Comparison of ENCODE assay signal across 9 mouse cellular contexts in genomic region chr8:121631645-121632071, GRCm38 (mm10). TPM values are rescaled to one million over a fixed set of nuclear protein-coding genes. Genes with fewer than 3 reads are reported as not detected.
A peak's percentile ranks its signal among the peaks of the same experiment; 100 is the strongest.
DNase-seq lines count a peak whose midpoint lies in the region; ATAC-seq and TF ChIP-seq lines count a peak whose summit lies in the region.
"Had no signal": no experiment of that assay in that cellular context is flagged by ENCODE, and none has a peak within 500 bp of the region (broad histone marks: within the 10 kb centered on the region; RNA-seq: fewer than 3 reads in every experiment).

No protein-coding gene starts in this region.

- no peaks in the 10 kb centered on the region for H3K4me1 ChIP-seq in midbrain, postnatal 0 days (ENCODE audit: insufficient read depth, low read length)
- peaks cover 16% of the 10 kb centered on the region for H3K4me1 ChIP-seq in midbrain, embryonic 16.5 days (ENCODE audit: control insufficient read depth, insufficient read depth, low read length)
- H3K4me1 ChIP-seq in heart, embryonic 12.5 days (replicated peaks) = peaks cover 60% of the 10 kb centered on the region
- H3K4me1 ChIP-seq in stomach, embryonic 15.5 days = peaks cover 24% of the 10 kb centered on the region
- peaks cover 15% of the 10 kb centered on the region for H3K4me1 ChIP-seq in hindbrain, embryonic 10.5 days (replicated peaks)

- H3K4me2 ChIP-seq in midbrain, postnatal 0 days (ENCODE audit: low read depth, low read length, poor library complexity, severe bottlenecking) = no peak overlapping the region
- H3K4me2 ChIP-seq in midbrain, embryonic 16.5 days (ENCODE audit: low read length) = no peak overlapping the region
- no peak overlapping the region for H3K4me2 ChIP-seq in heart, embryonic 12.5 days
- no peak overlapping the region for H3K4me2 ChIP-seq in stomach, embryonic 15.5 days
- H3K4me2 ChIP-seq: neural tube, embryonic 12.5 days had no signal

- DNase-seq in midbrain, postnatal 0 days (ENCODE audit: low spot score) = no peak
- peak; percentile 73 to 85 for DNase-seq in kidney, postnatal 36 days
- DNase-seq in urinary bladder, postnatal 36 days (ENCODE audit: low spot score in 2 of 2) = no peak
- DNase-seq in right cerebral cortex, adult 2 months (ENCODE audit: low spot score in 2 of 2) = no peak
- no peak for DNase-seq in hindbrain, embryonic 10.5 days (ENCODE audit: low spot score)

- H3K27ac ChIP-seq in midbrain, postnatal 0 days (ENCODE audit: low read depth, low read length) = 0 out of 2 replicates have a peak overlapping the region, but pooled peaks have one; percentile 12
- H3K27ac ChIP-seq in midbrain, embryonic 16.5 days (ENCODE audit: low read length) = no peak overlapping the region
- peak overlapping the region; percentile 55 for H3K27ac ChIP-seq in heart, embryonic 12.5 days (ENCODE audit: poor library complexity, severe bottlenecking)
- H3K27ac ChIP-seq in stomach, embryonic 15.5 days = peak overlapping the region; percentile 28; the same call in 1 of the 2 replicates
- H3K27ac ChIP-seq in hindbrain, embryonic 10.5 days = no peak overlapping the region
- H3K27ac ChIP-seq: neural tube, embryonic 12.5 days had no signal

- no peak overlapping the region for H3K4me3 ChIP-seq in midbrain, postnatal 0 days (ENCODE audit: low read depth, low read length)
- H3K4me3 ChIP-seq in midbrain, embryonic 16.5 days (ENCODE audit: low read depth, low read length) = no peak overlapping the region
- no peak overlapping the region for H3K4me3 ChIP-seq in heart, embryonic 12.5 days
- H3K4me3 ChIP-seq in stomach, embryonic 15.5 days (replicated peaks) = no peak overlapping the region
- H3K4me3 ChIP-seq in hindbrain, embryonic 10.5 days = no peak overlapping the region
- H3K4me3 ChIP-seq: neural tube, embryonic 12.5 days had no signal

- H3K27me3 ChIP-seq in midbrain, postnatal 0 days (ENCODE audit: insufficient read depth, low read length) = no peaks in the 10 kb centered on the region
- H3K27me3 ChIP-seq in midbrain, embryonic 16.5 days (ENCODE audit: control insufficient read depth, insufficient read depth, low read depth, low read length) = no peaks in the 10 kb centered on the region
- no peaks in the 10 kb centered on the region for H3K27me3 ChIP-seq in heart, embryonic 12.5 days (replicated peaks)
- H3K27me3 ChIP-seq in stomach, embryonic 15.5 days (replicated peaks) = no peaks in the 10 kb centered on the region
- no peaks in the 10 kb centered on the region for H3K27me3 ChIP-seq in hindbrain, embryonic 10.5 days (ENCODE audit: insufficient read depth, poor library complexity, severe bottlenecking)
- H3K27me3 ChIP-seq: neural tube, embryonic 12.5 days had no signal

- peaks cover 9% of the 10 kb centered on the region for H3K36me3 ChIP-seq in midbrain, postnatal 0 days (ENCODE audit: insufficient read depth, low read length)
- H3K36me3 ChIP-seq in midbrain, embryonic 16.5 days (ENCODE audit: control insufficient read depth, insufficient read depth, low read length) = peaks cover 11% of the 10 kb centered on the region
- H3K36me3 ChIP-seq in heart, embryonic 12.5 days = peaks cover 13% of the 10 kb centered on the region; the same call in 1 of the 2 replicates
- peaks cover 9% of the 10 kb centered on the region; the same call in 1 of the 2 replicates for H3K36me3 ChIP-seq in stomach, embryonic 15.5 days
- H3K36me3 ChIP-seq in hindbrain, embryonic 10.5 days = peaks cover 60% of the 10 kb centered on the region

- TF ChIP-seq CTCF in midbrain, postnatal 0 days (IDR thresholded peaks at IDR 0.05) = 0 out of 2 replicates have a peak, but pooled peaks have one; percentile 4

- H3K9me3 ChIP-seq in midbrain, postnatal 0 days (ENCODE audit: low read length) = no peaks in the 10 kb centered on the region
- H3K9me3 ChIP-seq in midbrain, embryonic 16.5 days (replicated peaks; ENCODE audit: control insufficient read depth, low read length, poor library complexity, severe bottlenecking) = no peaks in the 10 kb centered on the region
- no peaks in the 10 kb centered on the region for H3K9me3 ChIP-seq in heart, embryonic 12.5 days (replicated peaks)
- no peaks in the 10 kb centered on the region for H3K9me3 ChIP-seq in stomach, embryonic 15.5 days
- no peaks in the 10 kb centered on the region for H3K9me3 ChIP-seq in hindbrain, embryonic 10.5 days
- H3K9me3 ChIP-seq: neural tube, embryonic 12.5 days had no signal

- no peak for ATAC-seq in midbrain, postnatal 0 days (ENCODE audit: low FRiP score)
- ATAC-seq in midbrain, embryonic 16.5 days = no peak
- ATAC-seq in heart, embryonic 12.5 days (ENCODE audit: insufficient number of reproducible peaks, low FRiP score) = no peak
- peak; percentile 22; the same call in 1 of the 2 replicates for ATAC-seq in stomach, embryonic 15.5 days (ENCODE audit: insufficient read depth, low FRiP score, low read depth)

- WGBS in midbrain, postnatal 0 days = 72% methylated on average over 7 of the region's 7 CpGs
- 77% methylated on average over 7 of the region's 7 CpGs for WGBS in midbrain, embryonic 16.5 days
- WGBS in heart, embryonic 12.5 days = 34% methylated on average over 7 of the region's 7 CpGs
- WGBS in stomach, embryonic 15.5 days = 39% methylated on average over 7 of the region's 7 CpGs
- WGBS in hindbrain, embryonic 10.5 days = 73% methylated on average over 7 of the region's 7 CpGs

- H3K9ac ChIP-seq in midbrain, postnatal 0 days (replicated peaks; ENCODE audit: low read length, poor library complexity, severe bottlenecking) = no peak overlapping the region
- H3K9ac ChIP-seq in midbrain, embryonic 16.5 days (ENCODE audit: low read depth, low read length) = no peak overlapping the region
- H3K9ac ChIP-seq in heart, embryonic 12.5 days = no peak overlapping the region
- H3K9ac ChIP-seq in stomach, embryonic 15.5 days = no peak overlapping the region
- H3K9ac ChIP-seq: neural tube, embryonic 12.5 days had no signal

RNA-seq across cellular contexts. Expression of gene Zcchc14, which starts 21.0 kb away (rescaled TPM):
- total RNA-seq in midbrain, postnatal 0 days (2014; rRNA removed) = 66.5 and 68.5 TPM in 2 replicates
- polyA plus RNA-seq in midbrain, postnatal 0 days (2015; fragmentation: Nextera tagmentation; extraction: Ambion mirVana) = 11.5 and 16.9 TPM in 2 replicates
- 23.9 and 28.2 TPM in 2 replicates for polyA plus RNA-seq in midbrain, embryonic 16.5 days (2015; fragmentation: Nextera tagmentation; extraction: Ambion mirVana)
- 9.2 and 9.9 TPM in 2 replicates for polyA plus RNA-seq in heart, embryonic 12.5 days (2016; fragmentation: Nextera tagmentation; extraction: Ambion mirVana)
- 12.6 and 13.0 TPM in 2 replicates for polyA plus RNA-seq in stomach, embryonic 15.5 days (2015; fragmentation: Nextera tagmentation; extraction: Ambion mirVana)
- 14.6 and 17.3 TPM in 2 replicates for polyA plus RNA-seq in hindbrain, embryonic 10.5 days (2016; fragmentation: Nextera tagmentation; extraction: Ambion mirVana)

RNA-seq across cellular contexts. Expression of gene Map1lc3b, which starts 41.5 kb away (rescaled TPM):
- 264 and 279 TPM in 2 replicates for total RNA-seq in midbrain, postnatal 0 days (2014; rRNA removed)
- 343 and 373 TPM in 2 replicates for polyA plus RNA-seq in midbrain, postnatal 0 days (2015; fragmentation: Nextera tagmentation; extraction: Ambion mirVana)
- 362 and 370 TPM in 2 replicates for polyA plus RNA-seq in midbrain, embryonic 16.5 days (2015; fragmentation: Nextera tagmentation; extraction: Ambion mirVana)
- polyA plus RNA-seq in heart, embryonic 12.5 days (2016; fragmentation: Nextera tagmentation; extraction: Ambion mirVana) = 176 and 182 TPM in 2 replicates
- 179 and 217 TPM in 2 replicates for polyA plus RNA-seq in stomach, embryonic 15.5 days (2015; fragmentation: Nextera tagmentation; extraction: Ambion mirVana)
- 222 and 268 TPM in 2 replicates for polyA plus RNA-seq in hindbrain, embryonic 10.5 days (2016; fragmentation: Nextera tagmentation; extraction: Ambion mirVana)

RNA-seq across cellular contexts. Expression of gene Fbxo31, which starts 53.1 kb away (rescaled TPM):
- total RNA-seq in midbrain, postnatal 0 days (2014; rRNA removed) = 62.1 and 68.9 TPM in 2 replicates
- polyA plus RNA-seq in midbrain, postnatal 0 days (2015; fragmentation: Nextera tagmentation; extraction: Ambion mirVana) = 36.3 and 37.3 TPM in 2 replicates
- polyA plus RNA-seq in midbrain, embryonic 16.5 days (2015; fragmentation: Nextera tagmentation; extraction: Ambion mirVana) = 32.0 and 37.6 TPM in 2 replicates
- polyA plus RNA-seq in heart, embryonic 12.5 days (2016; fragmentation: Nextera tagmentation; extraction: Ambion mirVana) = 13.7 and 15.7 TPM in 2 replicates
- polyA plus RNA-seq in stomach, embryonic 15.5 days (2015; fragmentation: Nextera tagmentation; extraction: Ambion mirVana) = 15.8 and 16.3 TPM in 2 replicates
- polyA plus RNA-seq in hindbrain, embryonic 10.5 days (2016; fragmentation: Nextera tagmentation; extraction: Ambion mirVana) = 16.7 and 18.8 TPM in 2 replicates

Comparison
In these comparisons a context has a peak if more than half of its experiments do, and no peak if none do; other contexts are left out.
1. H3K27ac ChIP-seq: peak in midbrain, postnatal 0 days (single experiment), heart, embryonic 12.5 days (single experiment) and stomach, embryonic 15.5 days (single experiment); none in midbrain, embryonic 16.5 days (single experiment) and hindbrain, embryonic 10.5 days (single experiment).
2. DNase-seq: peak in kidney, postnatal 36 days (2 of 2); none in midbrain, postnatal 0 days (single experiment), urinary bladder, postnatal 36 days (0 of 2), right cerebral cortex, adult 2 months (0 of 2) and hindbrain, embryonic 10.5 days (single experiment).